Mouse (Mus musculus): ENCODE data around the gene Fancd2. TPM values are rescaled to one million over a fixed set of nuclear protein-coding genes. Genes with fewer than 3 reads are reported as not detected.

The Fancd2 gene
- polyA plus RNA-seq (2014; fragmentation: Nextera tagmentation; extraction: Ambion mirVana): 1.2 and 1.5 TPM in 2 replicates

- H3K4me3 ChIP-seq (ENCODE audit: low read depth, low read length): peak within 1 kb of the TSS; percentile 90
- peak within 1 kb of the TSS; percentile 56 for H3K9ac ChIP-seq (replicated peaks; ENCODE audit: low read depth, low read length)
- peak; percentile 95 for ATAC-seq (ENCODE audit: low read depth)
- peak within 1 kb of the TSS; percentile 80 for H3K4me2 ChIP-seq (ENCODE audit: low read depth, low read length)
- H3K27me3 ChIP-seq (ENCODE audit: control insufficient read depth, insufficient read depth, low read length): no peaks in the 10 kb centered on the region
- H3K9me3 ChIP-seq (ENCODE audit: control insufficient read depth, low read length): no peaks in the 10 kb centered on the region
- 1% methylated on average over 47 of the region's 47 CpGs for WGBS
- H3K4me1 ChIP-seq (ENCODE audit: control insufficient read depth, insufficient read depth, low read length): peaks cover 14% of the 10 kb centered on the region
- H3K27ac ChIP-seq (ENCODE audit: low read depth, low read length): peak within 1 kb of the TSS; percentile 78
- H3K36me3 ChIP-seq (ENCODE audit: control insufficient read depth, insufficient read depth, low read length): no peaks in the 10 kb centered on the region
These were observed at the start of gene Fancd2, which contains the start of gene Emc3 for GRCm38 (mm10) chr6:113530932-113531839. Gene Fancd2 (plus strand): TSS chr6:113531682. Gene Emc3 (minus strand): TSS chr6:113531652.

GRCm38 (mm10) chr6:113482477-113483099 lies 48.9 kb upstream of the Fancd2 start:
- peak; percentile 63 for ATAC-seq (ENCODE audit: low read depth)
- Histone ChIP-seq H3K4me1 (ENCODE audit: control insufficient read depth, insufficient read depth, low read length) (peaks cover 11% of the 10 kb centered on the region; the same call in 1 of the 2 replicates), H3K4me3 (ENCODE audit: low read depth, low read length) (peak overlapping the region; percentile 67), H3K27ac (ENCODE audit: low read depth, low read length) (peak overlapping the region; percentile 93), H3K4me2 (ENCODE audit: low read depth, low read length) (peak overlapping the region; percentile 75), H3K9me3 (ENCODE audit: control insufficient read depth, low read length) (no peaks in the 10 kb centered on the region), H3K27me3 (ENCODE audit: control insufficient read depth, insufficient read depth, low read length) (no peaks in the 10 kb centered on the region), H3K9ac (replicated peaks; ENCODE audit: low read depth, low read length) (peak overlapping the region; percentile 81), H3K36me3 (ENCODE audit: control insufficient read depth, insufficient read depth, low read length) (peaks cover 7% of the 10 kb centered on the region; the same call in 1 of the 2 replicates)
- WGBS: under 1% methylated on average over 59 of the region's 65 CpGs

GRCm38 (mm10) chr6:113483100-113483615 lies 48.3 kb upstream of the Fancd2 start, which contains the start of gene Creld1:
Gene Creld1 (plus strand): TSS chr6:113483297.
- Histone ChIP-seq H3K4me2 (ENCODE audit: low read depth, low read length) (peak within 1 kb of the TSS; percentile 75), H3K27ac (ENCODE audit: low read depth, low read length) (peak within 1 kb of the TSS; percentile 93), H3K27me3 (ENCODE audit: control insufficient read depth, insufficient read depth, low read length) (no peaks in the 10 kb centered on the region), H3K9me3 (ENCODE audit: control insufficient read depth, low read length) (no peaks in the 10 kb centered on the region), H3K4me1 (ENCODE audit: control insufficient read depth, insufficient read depth, low read length) (peaks cover 11% of the 10 kb centered on the region; the same call in 1 of the 2 replicates), H3K36me3 (ENCODE audit: control insufficient read depth, insufficient read depth, low read length) (peaks cover 7% of the 10 kb centered on the region; the same call in 1 of the 2 replicates), H3K4me3 (ENCODE audit: low read depth, low read length) (peak within 1 kb of the TSS; percentile 67), H3K9ac (replicated peaks; ENCODE audit: low read depth, low read length) (peak within 1 kb of the TSS; percentile 81)
- peak; percentile 96 for ATAC-seq (ENCODE audit: low read depth)
- WGBS: 0% methylated on average over 26 of the region's 26 CpGs

GRCm38 (mm10) chr6:113483729-113484128 lies 47.8 kb upstream of the Fancd2 start:
- 11% methylated on average over 10 of the region's 10 CpGs for WGBS
- Histone ChIP-seq H3K4me2 (ENCODE audit: low read depth, low read length) (peak overlapping the region; percentile 75), H3K27me3 (ENCODE audit: control insufficient read depth, insufficient read depth, low read length) (no peaks in the 10 kb centered on the region), H3K9me3 (ENCODE audit: control insufficient read depth, low read length) (no peaks in the 10 kb centered on the region), H3K4me3 (ENCODE audit: low read depth, low read length) (peak overlapping the region; percentile 67), H3K9ac (replicated peaks; ENCODE audit: low read depth, low read length) (peak overlapping the region; percentile 81), H3K36me3 (ENCODE audit: control insufficient read depth, insufficient read depth, low read length) (peaks cover 13% of the 10 kb centered on the region), H3K27ac (ENCODE audit: low read depth, low read length) (peak overlapping the region; percentile 93), H3K4me1 (ENCODE audit: control insufficient read depth, insufficient read depth, low read length) (peaks cover 11% of the 10 kb centered on the region; the same call in 1 of the 2 replicates)
- ATAC-seq (ENCODE audit: low read depth): peak; percentile 58

- peaks cover 39% of the 10 kb centered on the region for H3K36me3 ChIP-seq (ENCODE audit: control insufficient read depth, insufficient read depth, low read length)
- no peak overlapping the region for H3K4me3 ChIP-seq (ENCODE audit: low read depth, low read length)
- no peaks in the 10 kb centered on the region for H3K9me3 ChIP-seq (ENCODE audit: control insufficient read depth, low read length)
- peaks cover 11% of the 10 kb centered on the region; the same call in 1 of the 2 replicates for H3K4me1 ChIP-seq (ENCODE audit: control insufficient read depth, insufficient read depth, low read length)
- no peak overlapping the region for H3K27ac ChIP-seq (ENCODE audit: low read depth, low read length)
- no peak for ATAC-seq (ENCODE audit: low read depth)
- no peak overlapping the region for H3K4me2 ChIP-seq (ENCODE audit: low read depth, low read length)
- WGBS: 49% methylated on average over 7 of the region's 7 CpGs
- H3K9ac ChIP-seq (replicated peaks; ENCODE audit: low read depth, low read length): no peak overlapping the region
- H3K27me3 ChIP-seq (ENCODE audit: control insufficient read depth, insufficient read depth, low read length): no peaks in the 10 kb centered on the region
These were observed 44.3 kb upstream of the Fancd2 start for GRCm38 (mm10) chr6:113487125-113487576.

- Histone ChIP-seq H3K27me3 (ENCODE audit: control insufficient read depth, insufficient read depth, low read length) (no peaks in the 10 kb centered on the region), H3K36me3 (ENCODE audit: control insufficient read depth, insufficient read depth, low read length) (peaks cover 47% of the 10 kb centered on the region), H3K9me3 (ENCODE audit: control insufficient read depth, low read length) (no peaks in the 10 kb centered on the region), H3K9ac (replicated peaks; ENCODE audit: low read depth, low read length) (no peak overlapping the region), H3K4me3 (ENCODE audit: low read depth, low read length) (no peak overlapping the region), H3K4me1 (ENCODE audit: control insufficient read depth, insufficient read depth, low read length) (0 out of 2 replicates have a peak, but pooled peaks cover 6% of the 10 kb centered on the region), H3K27ac (ENCODE audit: low read depth, low read length) (no peak overlapping the region), H3K4me2 (ENCODE audit: low read depth, low read length) (no peak overlapping the region)
- WGBS: 95% methylated on average over 14 of the region's 14 CpGs
- ATAC-seq (ENCODE audit: low read depth): no peak
These were observed 42.1 kb upstream of the Fancd2 start for GRCm38 (mm10) chr6:113489410-113489809.

GRCm38 (mm10) chr6:113492101-113492864 lies 39.2 kb upstream of the Fancd2 start:
- WGBS: 85% methylated on average over 24 of the region's 24 CpGs
- H3K4me1 ChIP-seq (ENCODE audit: control insufficient read depth, insufficient read depth, low read length): no peaks in the 10 kb centered on the region
- H3K36me3 ChIP-seq (ENCODE audit: control insufficient read depth, insufficient read depth, low read length): peaks cover 40% of the 10 kb centered on the region
- H3K4me3 ChIP-seq (ENCODE audit: low read depth, low read length): no peak overlapping the region
- no peak overlapping the region for H3K27ac ChIP-seq (ENCODE audit: low read depth, low read length)
- no peaks in the 10 kb centered on the region for H3K27me3 ChIP-seq (ENCODE audit: control insufficient read depth, insufficient read depth, low read length)
- no peak for ATAC-seq (ENCODE audit: low read depth)
- H3K9ac ChIP-seq (replicated peaks; ENCODE audit: low read depth, low read length): no peak overlapping the region
- H3K4me2 ChIP-seq (ENCODE audit: low read depth, low read length): no peak overlapping the region
- no peaks in the 10 kb centered on the region for H3K9me3 ChIP-seq (ENCODE audit: control insufficient read depth, low read length)

- peak overlapping the region; percentile 42 for H3K4me2 ChIP-seq (ENCODE audit: low read depth, low read length)
- H3K36me3 ChIP-seq (ENCODE audit: control insufficient read depth, insufficient read depth, low read length): peaks cover 30% of the 10 kb centered on the region
- under 1% methylated on average over 54 of the region's 54 CpGs for WGBS
- H3K9me3 ChIP-seq (ENCODE audit: control insufficient read depth, low read length): no peaks in the 10 kb centered on the region
- ATAC-seq (ENCODE audit: low read depth): peak; percentile 74
- peak overlapping the region; percentile 24 for H3K4me3 ChIP-seq (ENCODE audit: low read depth, low read length)
- H3K9ac ChIP-seq (replicated peaks; ENCODE audit: low read depth, low read length): no peak overlapping the region
- H3K27me3 ChIP-seq (ENCODE audit: control insufficient read depth, insufficient read depth, low read length): no peaks in the 10 kb centered on the region
- H3K4me1 ChIP-seq (ENCODE audit: control insufficient read depth, insufficient read depth, low read length): no peaks in the 10 kb centered on the region
- no peak overlapping the region for H3K27ac ChIP-seq (ENCODE audit: low read depth, low read length)
These were observed 37.2 kb upstream of the Fancd2 start for GRCm38 (mm10) chr6:113494258-113494788.

All from neural tube, embryonic 14.5 days (tissue).